Mouse (Mus musculus): Measurements from ENCODE around the gene Anapc16. TPM values are rescaled to one million over a fixed set of nuclear protein-coding genes. Genes with fewer than 3 reads are reported as not detected.

Anapc16 gene
- polyA plus RNA-seq (2012; rRNA removed), result 105 and 109 TPM in 2 replicates
- polyA plus RNA-seq (2014; fragmentation: Nextera tagmentation; extraction: Ambion mirVana), result 110 and 114 TPM in 2 replicates

DNA sequence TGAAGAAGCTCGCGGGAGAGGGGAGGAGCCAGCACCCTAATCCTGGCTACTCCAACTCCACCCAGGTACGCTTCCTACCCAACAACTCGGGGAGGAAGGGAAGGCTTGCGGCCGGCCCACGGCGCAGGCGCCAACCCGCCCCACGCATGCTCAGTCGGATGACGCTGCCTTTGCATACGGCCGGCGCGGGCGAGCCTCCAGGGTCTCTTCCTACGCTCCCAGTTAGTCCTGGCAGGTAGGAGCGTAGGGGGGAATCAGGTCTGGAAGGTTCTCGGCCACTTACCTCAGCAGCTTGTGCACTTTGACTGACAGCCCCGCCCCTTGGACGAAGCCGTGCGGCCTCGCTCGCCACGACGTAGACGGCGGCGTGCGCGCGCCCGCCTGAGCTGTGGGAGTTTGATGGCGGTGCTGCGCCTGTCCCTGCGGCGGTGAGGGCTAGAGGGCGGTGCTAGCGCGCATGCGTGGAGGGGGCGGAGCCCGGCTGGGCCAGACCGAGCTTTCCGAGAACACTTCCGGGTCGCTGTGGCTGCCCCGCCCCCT is at the start of gene Anapc16, which contains the start of gene Ascc1:
Gene Anapc16 (minus strand): TSS at position 463 of the 540 bp plus-strand sequence.
Gene Ascc1 (plus strand): TSS at position 133 of the 540 bp plus-strand sequence.
- no peaks in the 10 kb centered on the region for H3K9me3 ChIP-seq (ENCODE audit: control insufficient read depth, low read length)
- WGBS, result under 1% methylated on average over 46 of the region's 51 CpGs
- H3K36me3 ChIP-seq (ENCODE audit: control insufficient read depth, insufficient read depth, low read length), result peaks cover 17% of the 10 kb centered on the region
- peak within 1 kb of the TSS; percentile 98 for H3K27ac ChIP-seq (replicated peaks; ENCODE audit: low read depth, low read length)
- H3K9ac ChIP-seq (ENCODE audit: low read depth, low read length, severe bottlenecking), result peak within 1 kb of the TSS; percentile 78
- H3K4me2 ChIP-seq (replicated peaks; ENCODE audit: low read depth, low read length, severe bottlenecking), result peak within 1 kb of the TSS; percentile 75
- H3K4me3 ChIP-seq (replicated peaks; ENCODE audit: low read length), result peak within 1 kb of the TSS; percentile 61
- ATAC-seq (ENCODE audit: low FRiP score, low read depth) (peak; percentile 98), DNase-seq (ENCODE audit: low spot score) (peak; percentile 98)
- peaks cover 10% of the 10 kb centered on the region for H3K4me1 ChIP-seq (ENCODE audit: control insufficient read depth, insufficient read depth, low read length)
- H3K27me3 ChIP-seq (ENCODE audit: control insufficient read depth, insufficient read depth, low read length), result no peaks in the 10 kb centered on the region
- TF ChIP-seq POLR2A (IDR thresholded peaks at IDR 0.05; ENCODE audit: borderline replicate concordance, extremely low read depth, insufficient read depth, insufficient read length), result no peak; the same call in 1 of the 2 replicates

DNA sequence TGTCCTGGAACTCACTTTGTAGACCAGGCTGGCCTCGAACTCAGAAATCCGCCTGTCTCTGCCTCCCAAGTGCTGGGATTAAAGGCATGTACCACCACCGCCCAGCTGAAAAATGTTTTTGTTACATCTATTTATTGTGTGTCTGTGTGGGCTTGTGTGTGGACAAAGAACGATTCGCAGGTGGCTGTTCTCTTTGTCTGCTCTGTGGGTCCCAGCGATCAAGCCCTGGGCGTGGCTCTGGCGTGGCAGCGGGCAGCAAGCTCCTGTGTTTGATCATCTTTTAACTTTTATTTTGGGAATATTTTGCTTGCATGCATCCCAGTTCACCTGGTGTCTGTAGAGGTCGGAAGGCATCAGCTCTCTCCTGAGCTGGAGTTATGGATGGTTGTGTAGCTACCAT is 47.6 kb upstream of the Anapc16 start:
- Histone ChIP-seq H3K9me3 (ENCODE audit: control insufficient read depth, low read length) (no peaks in the 10 kb centered on the region), H3K4me2 (replicated peaks; ENCODE audit: low read depth, low read length, severe bottlenecking) (no peak overlapping the region), H3K27ac (replicated peaks; ENCODE audit: low read depth, low read length) (no peak overlapping the region), H3K4me3 (replicated peaks; ENCODE audit: low read length) (no peak overlapping the region), H3K36me3 (ENCODE audit: control insufficient read depth, insufficient read depth, low read length) (peaks cover 16% of the 10 kb centered on the region; the same call in 1 of the 2 replicates), H3K9ac (ENCODE audit: low read depth, low read length, severe bottlenecking) (no peak overlapping the region), H3K4me1 (ENCODE audit: control insufficient read depth, insufficient read depth, low read length) (no peaks in the 10 kb centered on the region), H3K27me3 (ENCODE audit: control insufficient read depth, insufficient read depth, low read length) (no peaks in the 10 kb centered on the region)
- 95% methylated on average over 10 of the region's 10 CpGs for WGBS
- TF ChIP-seq POLR2A (IDR thresholded peaks at IDR 0.05; ENCODE audit: borderline replicate concordance, extremely low read depth, insufficient read depth, insufficient read length), result no peak
- no peak for ATAC-seq (ENCODE audit: low FRiP score, low read depth)
- no peak for DNase-seq (ENCODE audit: low spot score)

DNA sequence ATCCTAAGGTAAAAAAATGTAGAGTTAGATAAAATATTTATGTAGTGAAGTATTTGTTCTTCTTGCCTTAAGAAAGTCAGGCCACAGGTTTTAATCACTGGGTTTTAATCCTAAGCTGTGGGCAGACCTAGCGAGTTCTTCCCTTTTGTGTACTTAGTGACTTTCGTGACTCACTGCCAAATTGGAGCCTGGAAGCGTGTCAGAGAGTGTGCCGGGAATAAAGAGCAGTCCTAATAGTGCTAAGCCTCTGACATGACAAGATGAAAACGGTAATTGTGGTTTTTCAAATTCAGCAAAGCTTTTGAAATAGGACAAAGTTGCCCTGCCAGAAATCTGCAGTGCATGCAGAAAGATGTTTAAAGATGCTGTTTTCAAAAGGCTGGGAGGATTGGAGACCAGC is 43.8 kb upstream of the Anapc16 start:
- Histone ChIP-seq H3K4me3 (replicated peaks; ENCODE audit: low read length) (no peak overlapping the region), H3K4me1 (ENCODE audit: control insufficient read depth, insufficient read depth, low read length) (no peaks in the 10 kb centered on the region), H3K9me3 (ENCODE audit: control insufficient read depth, low read length) (no peaks in the 10 kb centered on the region), H3K36me3 (ENCODE audit: control insufficient read depth, insufficient read depth, low read length) (peaks cover 20% of the 10 kb centered on the region), H3K9ac (ENCODE audit: low read depth, low read length, severe bottlenecking) (no peak overlapping the region), H3K4me2 (replicated peaks; ENCODE audit: low read depth, low read length, severe bottlenecking) (no peak overlapping the region), H3K27ac (replicated peaks; ENCODE audit: low read depth, low read length) (no peak overlapping the region), H3K27me3 (ENCODE audit: control insufficient read depth, insufficient read depth, low read length) (no peaks in the 10 kb centered on the region)
- DNase-seq (ENCODE audit: low spot score), result no peak
- TF ChIP-seq POLR2A (IDR thresholded peaks at IDR 0.05; ENCODE audit: borderline replicate concordance, extremely low read depth, insufficient read depth, insufficient read length), result no peak
- ATAC-seq (ENCODE audit: low FRiP score, low read depth), result no peak
- 77% methylated on average over 5 of the region's 5 CpGs for WGBS

DNA sequence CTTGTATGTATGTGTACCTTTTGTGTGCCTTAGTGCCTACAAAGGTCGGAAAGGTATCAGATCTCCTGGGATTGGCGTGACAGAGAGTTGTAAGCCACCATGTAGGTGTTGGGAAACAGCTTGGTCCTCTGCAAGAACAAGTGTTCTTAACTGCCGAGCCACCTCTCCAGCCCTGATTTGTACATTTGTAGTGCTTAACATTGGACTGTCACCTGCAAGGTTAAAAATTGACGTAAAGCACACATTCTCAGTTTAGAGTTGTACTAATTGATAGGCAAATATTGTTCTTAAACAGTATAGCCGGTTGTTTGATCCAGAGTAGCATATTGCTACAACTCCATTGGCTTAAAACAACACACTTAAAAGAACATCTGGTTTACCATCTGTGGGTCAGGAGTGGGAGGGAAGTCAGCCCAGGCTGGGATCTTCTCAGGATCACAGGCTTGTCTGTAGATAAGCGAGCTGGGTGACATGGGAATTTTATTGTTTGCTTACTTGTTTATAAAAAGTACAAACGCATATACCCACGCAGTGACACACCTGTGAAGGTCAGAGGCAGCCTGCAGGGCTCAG is 39.5 kb upstream of the Anapc16 start:
- Histone ChIP-seq H3K36me3 (ENCODE audit: control insufficient read depth, insufficient read depth, low read length) (peaks cover 7% of the 10 kb centered on the region), H3K27ac (replicated peaks; ENCODE audit: low read depth, low read length) (no peak overlapping the region), H3K9ac (ENCODE audit: low read depth, low read length, severe bottlenecking) (no peak overlapping the region), H3K27me3 (ENCODE audit: control insufficient read depth, insufficient read depth, low read length) (no peaks in the 10 kb centered on the region), H3K4me3 (replicated peaks; ENCODE audit: low read length) (no peak overlapping the region), H3K9me3 (ENCODE audit: control insufficient read depth, low read length) (no peaks in the 10 kb centered on the region), H3K4me1 (ENCODE audit: control insufficient read depth, insufficient read depth, low read length) (no peaks in the 10 kb centered on the region), H3K4me2 (replicated peaks; ENCODE audit: low read depth, low read length, severe bottlenecking) (no peak overlapping the region)
- WGBS, result 76% methylated on average over 8 of the region's 8 CpGs
- no peak for TF ChIP-seq POLR2A (IDR thresholded peaks at IDR 0.05; ENCODE audit: borderline replicate concordance, extremely low read depth, insufficient read depth, insufficient read length)
- ATAC-seq (ENCODE audit: low FRiP score, low read depth), result no peak
- DNase-seq (ENCODE audit: low spot score), result no peak

DNA sequence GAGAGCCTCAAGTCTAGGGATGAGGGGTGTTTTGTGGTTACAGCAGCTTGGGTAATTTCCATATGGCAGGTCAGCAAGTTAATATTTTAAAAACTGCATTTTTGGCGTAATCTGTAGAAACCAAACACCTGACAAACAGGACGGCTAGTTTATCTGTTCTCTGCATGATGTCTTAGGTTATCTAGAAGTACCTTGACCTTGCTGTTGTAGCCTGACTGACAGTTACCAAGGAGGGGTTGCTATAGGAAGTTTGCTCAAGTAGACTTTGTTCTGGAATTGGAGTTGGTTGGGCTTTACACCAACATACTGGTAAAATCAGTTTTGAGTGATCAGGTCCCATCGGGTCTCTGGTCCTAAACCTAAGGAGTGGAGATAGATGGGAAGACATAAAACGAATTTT is 32.8 kb upstream of the Anapc16 start:
- Histone ChIP-seq H3K4me2 (replicated peaks; ENCODE audit: low read depth, low read length, severe bottlenecking) (no peak overlapping the region), H3K4me1 (ENCODE audit: control insufficient read depth, insufficient read depth, low read length) (peaks cover 13% of the 10 kb centered on the region), H3K27me3 (ENCODE audit: control insufficient read depth, insufficient read depth, low read length) (no peaks in the 10 kb centered on the region), H3K36me3 (ENCODE audit: control insufficient read depth, insufficient read depth, low read length) (no peaks in the 10 kb centered on the region), H3K4me3 (replicated peaks; ENCODE audit: low read length) (no peak overlapping the region), H3K9me3 (ENCODE audit: control insufficient read depth, low read length) (no peaks in the 10 kb centered on the region), H3K27ac (replicated peaks; ENCODE audit: low read depth, low read length) (no peak overlapping the region), H3K9ac (ENCODE audit: low read depth, low read length, severe bottlenecking) (no peak overlapping the region)
- no peak for DNase-seq (ENCODE audit: low spot score)
- no peak for ATAC-seq (ENCODE audit: low FRiP score, low read depth)
- 79% methylated on average over 4 of the region's 4 CpGs for WGBS
- no peak for TF ChIP-seq POLR2A (IDR thresholded peaks at IDR 0.05; ENCODE audit: borderline replicate concordance, extremely low read depth, insufficient read depth, insufficient read length)

All from limb, embryonic 14.5 days (tissue).